Mouse (Mus musculus): ENCODE data around the gene Atg4a-ps. TPM values are rescaled to one million over a fixed set of nuclear protein-coding genes. Genes with fewer than 3 reads are reported as not detected.

The Atg4a-ps gene
- total RNA-seq, 2 experiments from 2014 or later, result 0.26 to 4.5 TPM

DNA sequence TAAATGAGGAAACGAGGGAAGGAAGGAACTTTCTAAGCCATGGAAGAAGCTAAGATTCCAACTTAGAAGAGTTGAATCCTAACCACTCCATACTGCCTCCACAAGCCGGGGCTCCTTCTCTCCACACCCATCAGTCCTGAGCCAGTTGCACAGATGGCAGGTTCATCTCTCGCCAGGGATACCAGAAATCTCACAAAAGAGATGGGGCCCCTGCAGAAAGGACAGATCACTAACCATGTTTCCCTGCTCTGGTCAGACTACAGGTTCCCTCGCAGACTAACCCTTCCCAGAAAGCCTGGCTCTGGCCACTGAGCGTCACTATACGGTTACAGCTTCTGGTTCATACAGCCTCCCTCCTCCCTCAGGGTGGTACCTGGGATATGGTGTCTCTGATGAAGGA lies 3.8 kb upstream of the Atg4a-ps start:
- Histone ChIP-seq H3K4me3 (no peak overlapping the region), H3K27ac (no peak overlapping the region)
- no peak for DNase-seq
- TF ChIP-seq CTCF (IDR thresholded peaks at IDR 0.05), result no peak
- intact Hi-C loops (cut with DNase I), result no loop called here

DNA sequence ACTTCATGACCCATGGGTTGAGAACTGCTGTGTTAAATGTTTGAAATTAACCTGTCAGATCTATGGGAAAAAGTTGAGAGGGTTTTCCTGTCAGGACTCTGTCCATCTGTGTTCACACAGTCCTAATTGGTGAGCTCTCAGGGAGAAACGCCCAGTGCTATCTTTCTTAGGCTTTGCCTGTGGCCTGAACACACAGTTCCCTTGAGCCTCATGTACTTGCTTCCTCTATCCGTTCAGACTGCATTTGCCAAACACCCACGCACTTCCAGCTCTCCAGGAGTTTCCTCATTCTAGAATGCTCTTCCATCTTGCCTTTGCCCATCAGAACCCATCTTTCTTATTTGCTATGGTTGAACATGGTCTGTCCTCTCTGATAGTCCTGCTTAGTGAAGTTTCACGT lies 2.6 kb upstream of the Atg4a-ps start:
- Histone ChIP-seq H3K27ac (no peak overlapping the region), H3K4me3 (no peak overlapping the region)
- TF ChIP-seq CTCF (IDR thresholded peaks at IDR 0.05), result no peak
- no peak for DNase-seq
- intact Hi-C loops (cut with DNase I), result no loop called here

DNA sequence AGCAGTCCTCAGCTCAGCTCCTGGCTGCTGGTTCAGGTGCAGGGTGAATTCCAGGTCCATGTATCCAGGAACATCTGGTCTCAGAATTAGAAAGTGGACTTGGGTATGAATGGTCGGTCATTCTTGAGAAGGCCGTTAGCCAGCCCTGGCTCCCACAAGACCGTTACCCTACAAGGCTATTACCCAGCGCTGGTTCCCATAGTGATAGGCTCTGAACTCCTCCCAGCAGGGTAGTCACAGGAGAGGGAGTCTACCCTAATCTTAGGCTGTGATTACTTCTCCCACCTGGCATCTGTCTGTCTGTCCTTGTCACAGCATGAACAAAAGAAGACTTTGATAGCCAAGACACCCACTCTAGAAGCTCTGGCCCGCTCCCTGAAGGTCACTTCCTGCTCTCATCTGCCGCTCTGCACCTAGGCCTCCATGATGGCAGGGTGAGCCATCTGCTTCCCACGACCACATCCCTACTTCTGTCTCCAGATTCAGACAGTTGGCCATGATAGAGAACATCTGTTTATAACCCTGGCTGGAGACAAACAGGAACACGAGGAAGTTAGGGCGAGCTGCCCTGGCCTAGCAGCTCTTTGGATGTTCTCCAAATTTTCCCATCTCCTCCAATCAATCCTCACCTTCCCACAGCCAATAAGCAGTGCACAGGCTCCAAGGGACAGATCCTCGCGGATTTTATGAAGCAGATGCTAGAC lies 1.4 kb upstream of the Atg4a-ps start:
- Histone ChIP-seq H3K27ac (no peak overlapping the region), H3K4me3 (no peak overlapping the region)
- intact Hi-C loops (cut with DNase I), result no loop called here
- TF ChIP-seq CTCF (IDR thresholded peaks at IDR 0.05), result no peak
- DNase-seq, result no peak

DNA sequence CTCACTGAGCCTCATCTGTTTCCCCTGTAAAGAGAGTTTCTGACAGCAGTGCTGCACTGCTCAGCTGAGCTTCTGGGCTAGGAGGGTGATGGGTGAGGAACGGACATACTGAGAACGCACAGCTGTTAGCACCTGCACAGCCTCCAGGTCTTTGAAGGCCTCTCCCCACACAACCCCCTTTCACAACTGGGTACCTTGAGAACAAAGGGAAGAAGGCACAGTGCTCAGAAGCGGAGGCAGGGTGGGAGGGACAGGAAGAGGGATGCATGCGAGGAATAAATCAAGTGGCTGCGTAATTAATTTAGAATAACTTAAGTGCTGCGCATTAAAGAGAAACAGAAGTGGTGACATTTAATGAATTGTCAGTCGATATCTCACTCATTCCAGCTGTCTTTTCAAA lies 4.6 kb downstream of the Atg4a-ps start:
- intact Hi-C loops (cut with DNase I), result no loop called here
- no peak overlapping the region for H3K27ac ChIP-seq
- no peak overlapping the region for H3K4me3 ChIP-seq
- TF ChIP-seq CTCF (IDR thresholded peaks at IDR 0.05), result no peak
- DNase-seq, result no peak

DNA sequence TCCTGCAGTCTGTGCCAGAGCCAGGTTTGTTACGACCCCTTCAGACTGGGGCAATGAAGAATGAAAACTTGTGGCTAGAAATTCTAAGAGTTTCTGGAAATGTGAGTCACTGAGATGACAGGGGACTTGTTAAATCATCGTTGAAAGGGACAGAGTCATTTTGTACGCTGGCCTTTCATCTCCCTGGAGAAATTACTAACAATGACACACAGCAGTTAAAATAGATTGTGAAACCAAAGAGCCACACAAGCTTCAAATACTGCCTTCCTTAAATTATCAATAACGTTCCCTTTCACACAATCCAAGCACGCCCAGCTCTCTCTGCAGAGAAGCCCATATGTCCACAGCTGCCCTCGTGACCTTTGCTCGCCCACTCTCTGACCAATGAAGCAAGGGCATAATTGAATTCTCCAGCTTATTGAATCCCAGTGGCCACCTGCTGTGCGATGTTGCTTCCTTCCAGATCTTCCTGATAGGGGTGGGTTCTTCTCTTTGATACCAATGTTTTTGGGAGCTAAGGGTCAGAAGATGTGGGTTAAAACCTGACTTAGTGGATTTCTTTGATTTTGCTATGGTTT lies 5.6 kb downstream of the Atg4a-ps start:
- Histone ChIP-seq H3K4me3 (no peak overlapping the region), H3K27ac (no peak overlapping the region)
- no peak for TF ChIP-seq CTCF (IDR thresholded peaks at IDR 0.05)
- intact Hi-C loops (cut with DNase I), result no loop called here
- DNase-seq, result no peak

DNA sequence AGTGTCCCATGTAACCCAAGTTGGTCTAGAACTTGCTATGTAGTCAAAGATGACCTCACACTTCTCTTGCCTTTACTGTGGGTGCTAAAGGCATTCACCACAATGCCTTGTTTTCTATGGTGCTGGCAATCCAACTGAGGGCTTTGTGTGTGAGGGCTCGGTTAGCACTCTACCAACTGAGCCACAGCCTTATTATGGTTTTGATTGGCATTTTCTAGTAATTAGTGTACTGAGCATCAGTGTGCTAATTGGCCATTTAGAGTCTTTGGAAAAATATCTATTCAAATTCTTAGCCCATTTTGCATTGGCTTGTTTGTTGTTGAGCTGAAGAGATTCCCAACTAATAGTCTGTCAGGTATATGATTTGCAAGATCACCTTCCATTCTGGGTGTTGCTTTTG lies 8.2 kb downstream of the Atg4a-ps start:
- DNase-seq, result no peak
- Histone ChIP-seq H3K27ac (no peak overlapping the region), H3K4me3 (no peak overlapping the region)
- TF ChIP-seq CTCF (IDR thresholded peaks at IDR 0.05), result no peak
- intact Hi-C loops (cut with DNase I), result no loop called here

DNA sequence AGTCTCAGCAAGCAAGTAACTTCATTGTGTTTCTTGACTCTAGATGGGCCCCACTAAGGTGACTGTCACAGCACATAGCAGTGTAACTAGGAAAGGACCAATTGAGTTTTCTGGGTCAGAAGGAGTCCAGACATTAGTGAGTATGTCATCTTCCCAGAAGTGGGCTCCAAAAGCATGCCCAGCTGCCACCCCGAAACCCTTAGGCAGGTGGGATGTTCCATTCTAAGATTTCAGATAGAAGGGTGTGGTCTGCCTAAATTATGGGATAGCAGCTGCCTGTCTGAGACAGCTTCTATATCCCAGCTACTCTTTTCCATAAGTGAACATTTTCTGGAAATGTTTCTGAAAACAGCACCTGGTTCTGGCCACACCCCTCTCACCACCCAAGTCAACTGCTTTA lies 11.6 kb downstream of the Atg4a-ps start:
- no peak for TF ChIP-seq CTCF (IDR thresholded peaks at IDR 0.05)

DNA sequence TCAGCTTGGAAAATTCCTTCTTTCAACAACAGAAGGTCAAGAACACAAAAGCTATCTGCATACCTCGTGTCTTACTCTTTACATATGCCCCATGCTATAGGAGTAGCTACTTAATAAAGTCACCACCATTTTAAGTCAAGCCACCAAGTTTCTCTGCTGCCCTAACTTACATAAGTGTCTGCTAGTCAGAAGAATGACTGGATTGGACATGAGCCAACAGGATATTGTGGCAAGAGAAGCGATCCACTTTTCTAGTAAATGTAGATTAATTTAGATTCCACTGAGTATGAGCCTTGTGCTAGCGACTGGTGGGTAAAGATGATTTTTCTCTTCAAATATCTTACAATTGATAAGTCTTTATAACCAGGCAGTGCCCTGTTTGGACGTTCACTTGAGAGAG lies 12.0 kb downstream of the Atg4a-ps start:
- no peak for DNase-seq
- H3K27ac ChIP-seq, result no peak overlapping the region
- intact Hi-C loops (cut with DNase I), result no loop called here
- no peak for TF ChIP-seq CTCF (IDR thresholded peaks at IDR 0.05)
- H3K4me3 ChIP-seq, result no peak overlapping the region

More for the DNA sequence above, 11.6 kb downstream of the Atg4a-ps start:
- H3K4me3 ChIP-seq, result no peak overlapping the region
- no peak for DNase-seq
- no peak overlapping the region for H3K27ac ChIP-seq
- intact Hi-C loops (cut with DNase I), result no loop called here

DNA sequence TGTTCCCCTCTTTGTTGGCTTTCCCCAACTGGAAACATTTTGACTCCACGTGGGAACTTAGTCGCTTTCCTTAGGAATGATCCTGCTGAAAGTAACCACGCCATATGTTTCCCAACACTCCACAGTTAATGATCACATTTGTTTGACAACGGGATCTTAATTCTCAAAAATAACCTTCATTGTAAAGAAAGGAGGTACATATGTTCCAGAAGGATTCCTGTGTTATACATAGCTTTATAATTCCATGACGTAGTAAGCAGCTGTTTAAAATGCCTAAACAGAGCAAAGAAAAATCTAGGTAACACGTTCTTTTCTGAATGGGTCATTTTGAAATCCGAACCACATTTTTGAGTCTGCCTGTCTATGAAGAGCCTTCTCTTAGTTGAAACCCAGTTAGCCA lies 12.7 kb downstream of the Atg4a-ps start:
- Histone ChIP-seq H3K4me3 (no peak overlapping the region), H3K27ac (no peak overlapping the region)
- intact Hi-C loops (cut with DNase I), result no loop called here

DNA sequence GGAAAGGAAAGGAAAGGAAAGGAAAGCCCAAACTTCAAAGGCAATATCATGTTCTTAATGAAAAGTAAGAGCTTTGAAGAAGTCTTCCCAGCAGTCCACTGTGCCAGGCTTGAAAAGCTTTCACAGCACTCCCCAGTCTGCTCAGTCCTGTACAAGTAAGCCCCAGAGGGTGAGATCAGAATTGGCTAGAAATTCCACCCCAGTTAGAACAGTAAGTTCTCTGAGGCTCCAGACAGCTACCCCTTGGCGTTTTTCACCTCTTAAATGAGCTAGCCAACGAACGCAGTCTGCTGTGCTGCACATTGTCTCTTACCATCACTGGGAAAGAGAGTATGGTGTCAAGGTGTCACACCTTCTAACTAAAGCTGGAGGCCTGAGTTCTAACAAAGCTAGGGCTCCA lies 18.2 kb downstream of the Atg4a-ps start:
- H3K27ac ChIP-seq, result no peak overlapping the region

More for the DNA sequence above, 12.7 kb downstream of the Atg4a-ps start:
- DNase-seq, result no peak
- no peak for TF ChIP-seq CTCF (IDR thresholded peaks at IDR 0.05)

DNA sequence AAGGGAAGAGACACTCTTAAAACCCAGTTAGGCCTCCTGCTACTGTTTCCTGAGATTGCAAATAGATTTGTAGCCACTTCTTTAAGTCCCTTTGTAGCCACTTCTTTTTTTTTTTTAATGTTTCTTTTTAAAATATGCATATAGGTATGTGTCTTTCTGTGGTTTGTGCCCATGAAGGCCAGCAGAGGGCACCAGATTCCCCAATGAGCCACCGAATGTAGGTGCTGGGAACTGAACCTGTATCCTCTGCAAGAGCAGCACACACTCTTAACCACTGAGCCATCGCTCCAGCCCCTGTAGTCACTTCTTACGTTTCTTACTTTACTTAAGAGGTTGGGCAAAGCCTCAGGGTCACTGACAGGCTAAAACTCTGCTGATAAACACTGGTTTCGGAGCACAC lies 19.4 kb downstream of the Atg4a-ps start:
- intact Hi-C loops (cut with DNase I), result no loop called here

More for the DNA sequence above, 18.2 kb downstream of the Atg4a-ps start:
- DNase-seq, result no peak
- intact Hi-C loops (cut with DNase I), result no loop called here
- no peak overlapping the region for H3K4me3 ChIP-seq
- TF ChIP-seq CTCF (IDR thresholded peaks at IDR 0.05), result no peak

DNA sequence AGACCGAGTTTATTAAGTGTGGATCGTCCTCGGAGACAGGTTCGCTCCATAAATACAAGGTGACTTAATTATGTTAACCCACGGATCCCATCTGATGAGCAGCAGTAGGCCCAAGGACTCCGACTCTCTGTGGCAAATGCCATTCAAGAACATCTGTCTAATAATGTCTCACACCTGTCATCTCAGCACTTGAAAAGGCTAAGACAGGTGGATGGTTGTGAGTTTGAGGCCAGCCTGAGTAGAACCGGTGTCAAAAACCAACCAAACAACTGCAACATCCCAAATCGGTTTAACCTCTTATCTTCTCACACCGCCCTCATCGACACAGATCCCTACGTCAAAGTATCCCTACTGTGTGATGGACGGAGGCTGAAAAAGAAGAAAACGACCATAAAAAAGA lies 20.7 kb downstream of the Atg4a-ps start:
- no peak for TF ChIP-seq CTCF (IDR thresholded peaks at IDR 0.05)
- Histone ChIP-seq H3K27ac (no peak overlapping the region), H3K4me3 (no peak overlapping the region)
- intact Hi-C loops (cut with DNase I), result no loop called here
- DNase-seq, result no peak

More for the DNA sequence above, 19.4 kb downstream of the Atg4a-ps start:
- TF ChIP-seq CTCF (IDR thresholded peaks at IDR 0.05), result no peak
- Histone ChIP-seq H3K27ac (no peak overlapping the region), H3K4me3 (no peak overlapping the region)
- DNase-seq, result no peak

DNA sequence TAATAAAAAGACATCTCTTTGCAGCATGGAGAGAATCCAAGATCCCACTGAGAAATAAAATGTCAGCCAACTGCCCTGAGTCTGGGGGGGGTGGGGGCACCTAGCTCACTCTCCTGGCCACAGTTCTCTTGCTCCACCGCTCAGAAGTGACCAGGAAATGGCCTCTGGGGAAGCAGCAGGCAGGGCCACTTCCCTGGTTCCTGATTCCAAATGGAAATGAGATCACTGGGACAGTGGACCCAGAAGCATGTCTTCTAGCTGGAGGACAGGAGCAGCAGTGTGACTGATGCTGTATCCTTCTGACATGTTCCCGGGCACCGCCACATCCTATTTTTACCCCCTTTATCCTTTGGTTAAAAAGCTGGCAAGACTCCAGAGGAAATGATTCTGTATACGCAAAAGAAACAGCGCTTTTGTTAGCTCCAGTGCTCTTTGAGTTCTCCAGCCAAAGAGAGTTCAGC lies 21.2 kb downstream of the Atg4a-ps start:
- Histone ChIP-seq H3K27ac (no peak overlapping the region), H3K4me3 (no peak overlapping the region)
- intact Hi-C loops (cut with DNase I), result no loop called here
- no peak for DNase-seq
- TF ChIP-seq CTCF (IDR thresholded peaks at IDR 0.05), result no peak

All from gastrocnemius, adult 2 months (tissue).